Mouse (Mus musculus) erythroblast, adult 5-6 weeks (primary cell): Measurements from ENCODE around the gene Tuft1. TPM values are rescaled to one million over a fixed set of nuclear protein-coding genes. Genes with fewer than 3 reads are reported as not detected.

Experiments used
- total RNA-seq, 2 experiments: library from RNA; stranded (forward) in 1 of 2; stranded (reverse) in 1 of 2; fragments of 150-400 nt in 1 of 2; fragments of 200-764, 138-1000 nt in 1 of 2; gene quantifications; 2 replicates each; pipeline versions ENCODE4 v1.2.3 to v1.2.4; 2015 to 2017; ENCODE audit warnings: low replicate concordance in 2 of 2

Gene Tuft1
- total RNA-seq, 2 experiments from 2014 or later, result 0.77 to 4.5 TPM

Other genes starting within 250 kb of the Tuft1 start
- gene Tdrkh, start 245.6 kb downstream of the Tuft1 start, total RNA-seq (2015; ENCODE audit: low replicate concordance), result 1.9 and 6.5 TPM in 2 replicates
- 1.7 TPM in 1 of 2 replicates, not detected in the other for gene Tdrkh, start 245.6 kb downstream of the Tuft1 start, total RNA-seq (2017; ENCODE audit: low replicate concordance)
- gene Mrpl9, start 215.6 kb downstream of the Tuft1 start, total RNA-seq (2015; ENCODE audit: low replicate concordance), result 11.5 and 20.8 TPM in 2 replicates
- 10.5 and 13.0 TPM in 2 replicates for gene Mrpl9, start 215.6 kb downstream of the Tuft1 start, total RNA-seq (2017; ENCODE audit: low replicate concordance)
- not detected in 2 replicates for gene Oaz3, start 215.0 kb downstream of the Tuft1 start, total RNA-seq (2015; ENCODE audit: low replicate concordance)
- not detected in 2 replicates for gene Oaz3, start 215.0 kb downstream of the Tuft1 start, total RNA-seq (2017; ENCODE audit: low replicate concordance)
- not detected in 2 replicates for gene Celf3, start 180.6 kb downstream of the Tuft1 start, total RNA-seq (2015; ENCODE audit: low replicate concordance)
- not detected in 2 replicates for gene Celf3, start 180.6 kb downstream of the Tuft1 start, total RNA-seq (2017; ENCODE audit: low replicate concordance)
- gene Riiad1, start 178.5 kb downstream of the Tuft1 start, total RNA-seq (2015; ENCODE audit: low replicate concordance), result not detected in 2 replicates
- gene Riiad1, start 178.5 kb downstream of the Tuft1 start, total RNA-seq (2017; ENCODE audit: low replicate concordance), result not detected in 2 replicates
- 6.7 and 9.8 TPM in 2 replicates for gene Snx27, start 76.2 kb downstream of the Tuft1 start, total RNA-seq (2015; ENCODE audit: low replicate concordance)
- gene Snx27, start 76.2 kb downstream of the Tuft1 start, total RNA-seq (2017; ENCODE audit: low replicate concordance), result 13.0 and 13.8 TPM in 2 replicates
- gene Gm10972, start 15.8 kb downstream of the Tuft1 start, total RNA-seq (2015; ENCODE audit: low replicate concordance), result not detected in 2 replicates
- not detected in 2 replicates for gene Gm10972, start 15.8 kb downstream of the Tuft1 start, total RNA-seq (2017; ENCODE audit: low replicate concordance)
- not detected in 2 replicates for gene Selenbp2, start 34.7 kb upstream of the Tuft1 start, total RNA-seq (2015; ENCODE audit: low replicate concordance)
- gene Selenbp2, start 34.7 kb upstream of the Tuft1 start, total RNA-seq (2017; ENCODE audit: low replicate concordance), result 0.43 and 4.3 TPM in 2 replicates
- not detected in 2 replicates for gene Cgn, start 127.6 kb upstream of the Tuft1 start, total RNA-seq (2015; ENCODE audit: low replicate concordance)
- gene Cgn, start 127.6 kb upstream of the Tuft1 start, total RNA-seq (2017; ENCODE audit: low replicate concordance), result not detected in 2 replicates
- 13.6 and 25.0 TPM in 2 replicates for gene Pogz, start 178.7 kb upstream of the Tuft1 start, total RNA-seq (2015; ENCODE audit: low replicate concordance)
- gene Pogz, start 178.7 kb upstream of the Tuft1 start, total RNA-seq (2017; ENCODE audit: low replicate concordance), result 9.7 and 10.0 TPM in 2 replicates
- 108 and 126 TPM in 2 replicates for gene Psmb4, start 228.1 kb upstream of the Tuft1 start, total RNA-seq (2015; ENCODE audit: low replicate concordance)
- 40.0 and 52.2 TPM in 2 replicates for gene Psmb4, start 228.1 kb upstream of the Tuft1 start, total RNA-seq (2017; ENCODE audit: low replicate concordance)